Mouse (Mus musculus): ENCODE data around the gene Rbp1.

DNA sequence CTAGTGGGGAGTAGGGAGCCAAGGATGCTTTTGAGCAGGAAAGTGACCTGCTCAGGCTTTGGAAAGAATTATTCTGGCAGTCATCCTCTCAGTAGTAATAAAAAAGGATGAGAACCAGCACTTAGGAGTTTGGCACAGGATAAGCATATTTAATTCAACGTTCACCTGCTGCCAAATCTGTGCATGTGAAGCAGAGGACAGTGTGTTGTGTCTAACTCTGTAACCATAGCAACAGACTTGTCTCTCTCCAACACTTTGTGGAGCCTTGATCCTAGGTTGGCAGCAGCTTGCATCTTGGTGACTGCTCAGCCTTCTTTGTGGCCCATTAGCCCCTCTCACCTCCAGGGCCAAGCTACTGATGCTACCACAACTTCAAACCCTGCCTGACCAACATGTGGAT lies 28.2 kb downstream of the Rbp1 start:
- no peak for TF ChIP-seq POLR2A (IDR thresholded peaks at IDR 0.05; ENCODE audit: insufficient read depth, low read length)
- TF ChIP-seq CTCF (IDR thresholded peaks at IDR 0.05; ENCODE audit: low read depth, low read length): no peak
- TF ChIP-seq EP300 (IDR thresholded peaks at IDR 0.05; ENCODE audit: insufficient read depth, low read depth, low read length): no peak

All from ES-Bruce4 (cell line).